Mouse (Mus musculus) granulocyte monocyte progenitor cell, adult 5-6 weeks (primary cell): ENCODE measurements around the gene Olfr45. TPM values are rescaled to one million over a fixed set of nuclear protein-coding genes. Genes with fewer than 3 reads are reported as not detected.
"Not testable (repeated sequence)": the region's sequence is repeated elsewhere in the genome, so short reads cannot be mapped to it uniquely, and the experiment has no call there.

Experiments
- ATAC-seq: replicated peaks from 2 replicates; pipeline ENCODE4 v1.8.0; 2016; ENCODE audit warnings: mild to moderate bottlenecking, moderate TSS enrichment, inconsistent platforms; ENCODE audit not compliant: poor library complexity, severe bottlenecking
- total RNA-seq, 2 experiments: library from RNA; stranded (forward) in 1 of 2; stranded (reverse) in 1 of 2; fragments of 200-712, 200-1000 nt in 1 of 2; fragments of >200 nt in 1 of 2; fragmentation: Nextera tagmentation in 1 of 2; gene quantifications; 2 replicates each; pipeline ENCODE4 v1.2.3; 2014 to 2017

Gene Olfr45
- total RNA-seq (2014; fragmentation: Nextera tagmentation) (not detected in 2 replicates), total RNA-seq (2017) (not detected in 2 replicates)

- ATAC-seq: no peak
These were observed at the start of gene Olfr45 for GRCm38 (mm10) chr7:140681651-140682050. Gene Olfr45, plus strand, starts transcription at chr7:140681951.

GRCm38 (mm10) chr7:140646152-140646551 is 35.6 kb upstream of the Olfr45 start, which contains the start of gene Olfr53:
Gene Olfr53, plus strand, starts transcription at chr7:140646452.
- ATAC-seq: no peak

- ATAC-seq: no peak
These were observed 22.1 kb upstream of the Olfr45 start, which contains the start of gene Olfr539 for GRCm38 (mm10) chr7:140659630-140660029. Gene Olfr539, plus strand, starts transcription at chr7:140659930.

- ATAC-seq: not testable (repeated sequence)
These were observed 11.1 kb upstream of the Olfr45 start for GRCm38 (mm10) chr7:140670693-140671092.

GRCm38 (mm10) chr7:140675863-140676262 is 5.9 kb upstream of the Olfr45 start:
- ATAC-seq: no peak

GRCm38 (mm10) chr7:140679591-140679990 is 2.2 kb upstream of the Olfr45 start:
- not testable (repeated sequence) for ATAC-seq

- ATAC-seq: no peak
These were observed 15.2 kb downstream of the Olfr45 start, which contains the start of gene Olfr541 for GRCm38 (mm10) chr7:140696967-140697366. Gene Olfr541, plus strand, starts transcription at chr7:140697267.

GRCm38 (mm10) chr7:140706348-140706747 is 24.6 kb downstream of the Olfr45 start:
- ATAC-seq: no peak

- ATAC-seq: no peak
These were observed 26.0 kb downstream of the Olfr45 start for GRCm38 (mm10) chr7:140707536-140708284.

GRCm38 (mm10) chr7:140717155-140718055 is 35.7 kb downstream of the Olfr45 start:
- no peak for ATAC-seq

GRCm38 (mm10) chr7:140721095-140721494 is 39.3 kb downstream of the Olfr45 start:
- ATAC-seq: no peak

- ATAC-seq: no peak
These were observed 43.8 kb downstream of the Olfr45 start for GRCm38 (mm10) chr7:140725558-140725957.

GRCm38 (mm10) chr7:140733162-140733561 is 51.4 kb downstream of the Olfr45 start:
- no peak for ATAC-seq

Other genes starting within 250 kb of the Olfr45 start
- not detected in 2 replicates for gene Olfr533, start 218.6 kb upstream of the Olfr45 start, total RNA-seq (2014; fragmentation: Nextera tagmentation)
- not detected in 2 replicates for gene Olfr533, start 218.6 kb upstream of the Olfr45 start, total RNA-seq (2017)
- not detected in 2 replicates for gene Olfr535, start 197.7 kb upstream of the Olfr45 start, total RNA-seq (2014; fragmentation: Nextera tagmentation)
- not detected in 2 replicates for gene Olfr535, start 197.7 kb upstream of the Olfr45 start, total RNA-seq (2017)
- gene Olfr536, start 174.6 kb upstream of the Olfr45 start, total RNA-seq (2014; fragmentation: Nextera tagmentation): not detected in 2 replicates
- not detected in 2 replicates for gene Olfr536, start 174.6 kb upstream of the Olfr45 start, total RNA-seq (2017)
- not detected in 2 replicates for gene Olfr538, start 114.1 kb upstream of the Olfr45 start, total RNA-seq (2014; fragmentation: Nextera tagmentation)
- gene Olfr538, start 114.1 kb upstream of the Olfr45 start, total RNA-seq (2017): not detected in 2 replicates
- 0.15 TPM in 1 of 2 replicates, not detected in the other for gene Olfr46, start 80.7 kb upstream of the Olfr45 start, total RNA-seq (2014; fragmentation: Nextera tagmentation)
- under 0.01 TPM in 2 replicates for gene Olfr46, start 80.7 kb upstream of the Olfr45 start, total RNA-seq (2017)
- not detected in 2 replicates for gene Olfr61, start 53.0 kb upstream of the Olfr45 start, total RNA-seq (2014; fragmentation: Nextera tagmentation)
- not detected in 2 replicates for gene Olfr61, start 53.0 kb upstream of the Olfr45 start, total RNA-seq (2017)
- gene Olfr53, start 35.5 kb upstream of the Olfr45 start, total RNA-seq (2014; fragmentation: Nextera tagmentation): not detected in 2 replicates
- gene Olfr53, start 35.5 kb upstream of the Olfr45 start, total RNA-seq (2017): not detected in 2 replicates
- not detected in 2 replicates for gene Olfr539, start 22.0 kb upstream of the Olfr45 start, total RNA-seq (2014; fragmentation: Nextera tagmentation)
- not detected in 2 replicates for gene Olfr539, start 22.0 kb upstream of the Olfr45 start, total RNA-seq (2017)
- not detected in 2 replicates for gene Olfr541, start 15.3 kb downstream of the Olfr45 start, total RNA-seq (2014; fragmentation: Nextera tagmentation)
- not detected in 2 replicates for gene Olfr541, start 15.3 kb downstream of the Olfr45 start, total RNA-seq (2017)
- gene Cyp2e1, start 81.8 kb downstream of the Olfr45 start, total RNA-seq (2014; fragmentation: Nextera tagmentation): not detected in 2 replicates
- not detected in 2 replicates for gene Cyp2e1, start 81.8 kb downstream of the Olfr45 start, total RNA-seq (2017)
- gene Syce1, start 105.9 kb downstream of the Olfr45 start, total RNA-seq (2014; fragmentation: Nextera tagmentation): 0.56 and 3.1 TPM in 2 replicates
- gene Syce1, start 105.9 kb downstream of the Olfr45 start, total RNA-seq (2017): not detected in 2 replicates
- 0.58 and 1.4 TPM in 2 replicates for gene Zfp941, start 140.2 kb downstream of the Olfr45 start, total RNA-seq (2014; fragmentation: Nextera tagmentation)
- gene Zfp941, start 140.2 kb downstream of the Olfr45 start, total RNA-seq (2017): 1.1 and 1.7 TPM in 2 replicates
- gene Urah, start 153.1 kb downstream of the Olfr45 start, total RNA-seq (2014; fragmentation: Nextera tagmentation): not detected in 2 replicates
- gene Urah, start 153.1 kb downstream of the Olfr45 start, total RNA-seq (2017): not detected in 2 replicates
- gene Scgb1c1, start 163.6 kb downstream of the Olfr45 start, total RNA-seq (2014; fragmentation: Nextera tagmentation): not detected in 2 replicates
- gene Scgb1c1, start 163.6 kb downstream of the Olfr45 start, total RNA-seq (2017): not detected in 2 replicates
- gene Odf3, start 165.9 kb downstream of the Olfr45 start, total RNA-seq (2014; fragmentation: Nextera tagmentation): not detected in 2 replicates
- not detected in 2 replicates for gene Odf3, start 165.9 kb downstream of the Olfr45 start, total RNA-seq (2017)
- gene Gm45785, start 174.4 kb downstream of the Olfr45 start, total RNA-seq (2014; fragmentation: Nextera tagmentation): not detected in 2 replicates
- not detected in 2 replicates for gene Gm45785, start 174.4 kb downstream of the Olfr45 start, total RNA-seq (2017)
- 45.0 and 45.9 TPM in 2 replicates for gene Ric8a, start 175.0 kb downstream of the Olfr45 start, total RNA-seq (2014; fragmentation: Nextera tagmentation)
- 32.6 and 36.2 TPM in 2 replicates for gene Ric8a, start 175.0 kb downstream of the Olfr45 start, total RNA-seq (2017)
- 15.2 and 21.9 TPM in 2 replicates for gene Bet1l, start 175.6 kb downstream of the Olfr45 start, total RNA-seq (2014; fragmentation: Nextera tagmentation)
- gene Bet1l, start 175.6 kb downstream of the Olfr45 start, total RNA-seq (2017): 20.9 and 21.9 TPM in 2 replicates
- gene Psmd13, start 200.0 kb downstream of the Olfr45 start, total RNA-seq (2014; fragmentation: Nextera tagmentation): 111 and 117 TPM in 2 replicates
- gene Psmd13, start 200.0 kb downstream of the Olfr45 start, total RNA-seq (2017): 229 and 237 TPM in 2 replicates
- gene Sirt3, start 200.4 kb downstream of the Olfr45 start, total RNA-seq (2014; fragmentation: Nextera tagmentation): 66.7 and 71.3 TPM in 2 replicates
- gene Sirt3, start 200.4 kb downstream of the Olfr45 start, total RNA-seq (2017): 28.7 and 32.7 TPM in 2 replicates
- gene Cox8b, start 218.5 kb downstream of the Olfr45 start, total RNA-seq (2014; fragmentation: Nextera tagmentation): not detected in 2 replicates
- not detected in 2 replicates for gene Cox8b, start 218.5 kb downstream of the Olfr45 start, total RNA-seq (2017)
- gene Nlrp6, start 239.0 kb downstream of the Olfr45 start, total RNA-seq (2014; fragmentation: Nextera tagmentation): not detected in 2 replicates
- not detected in 2 replicates for gene Nlrp6, start 239.0 kb downstream of the Olfr45 start, total RNA-seq (2017)